Mouse (Mus musculus): ENCODE measurements around the gene Ms4a4a.

Gene Ms4a4a

GRCm38 (mm10) chr19:11435058-11435834 lies 59.9 kb downstream of the Ms4a4a start:
- no peak for DNase-seq (ENCODE audit: low spot score)

All from ovary, postnatal 36 days (tissue).